Mouse (Mus musculus) G1E (cell line): Measurements from ENCODE around the gene Plac8.

Experiments
- CTCF ChIP-seq: IDR thresholded peaks from 2 replicates; pipeline ENCODE4 v1.5.1; 2012; ENCODE audit warnings: low read depth, low read length, inconsistent platforms, mixed read lengths
- GATA1 ChIP-seq: IDR thresholded peaks from 2 replicates; pipeline ENCODE4 v1.6.1; 2012; ENCODE audit warnings: borderline replicate concordance, low read length, inconsistent platforms, mixed read lengths
- GATA2 ChIP-seq: IDR thresholded peaks from 2 replicates; pipeline ENCODE4 v1.6.1; 2012; ENCODE audit warnings: low read depth, low read length, inconsistent platforms, borderline replicate concordance
- POLR2AphosphoS5 ChIP-seq: IDR thresholded peaks from 2 replicates; pipeline ENCODE4 v1.6.1; 2012; ENCODE audit warnings: low read depth, low read length, inconsistent platforms; ENCODE audit not compliant: insufficient replicate concordance
- TAL1 ChIP-seq: conservative IDR thresholded peaks from 2 replicates; pipeline ENCODE4 v1.6.1; 2012; ENCODE audit warnings: low read depth, low read length, inconsistent platforms, mixed read lengths

GRCm38 (mm10) chr5:100509247-100509646, 62.8 kb downstream of the Plac8 start:
- no peak for TF ChIP-seq CTCF
- no peak for TF ChIP-seq GATA1
- no peak for TF ChIP-seq TAL1
- TF ChIP-seq POLR2AphosphoS5, result no peak
- TF ChIP-seq GATA2, result no peak
